Mouse (Mus musculus): ENCODE measurements around the gene Stmn1. TPM values are rescaled to one million over a fixed set of nuclear protein-coding genes. Genes with fewer than 3 reads are reported as not detected.

The Stmn1 gene
- polyA plus RNA-seq, 1 experiment from 2014 or later, result 1,246 TPM

- Histone ChIP-seq H3K27me3 (0 out of 2 replicates have a peak, but pooled peaks cover 8% of the 10 kb centered on the region), H3K4me2 (no peak overlapping the region), H3K36me3 (no peaks in the 10 kb centered on the region), H3K4me3 (no peak overlapping the region), H3K27ac (no peak overlapping the region), H3K4me1 (peaks cover 3% of the 10 kb centered on the region; the same call in 1 of the 2 replicates), H3K9me3 (no peaks in the 10 kb centered on the region), H3K9ac (no peak overlapping the region)
- ATAC-seq (ENCODE audit: insufficient number of reproducible peaks, low FRiP score, low TSS enrichment, low read depth), result no peak
- WGBS, result 32% methylated on average over 7 of the region's 7 CpGs
Observed at GRCm38 (mm10) chr4:134444949-134445348, 23.2 kb upstream of the Stmn1 start.

GRCm38 (mm10) chr4:134445489-134445888 is 22.6 kb upstream of the Stmn1 start:
- Histone ChIP-seq H3K36me3 (no peaks in the 10 kb centered on the region), H3K27ac (no peak overlapping the region), H3K4me1 (peaks cover 8% of the 10 kb centered on the region), H3K9ac (no peak overlapping the region), H3K9me3 (no peaks in the 10 kb centered on the region), H3K27me3 (0 out of 2 replicates have a peak, but pooled peaks cover 8% of the 10 kb centered on the region), H3K4me3 (no peak overlapping the region), H3K4me2 (no peak overlapping the region)
- ATAC-seq (ENCODE audit: insufficient number of reproducible peaks, low FRiP score, low TSS enrichment, low read depth), result no peak
- 25% methylated on average over 1 of the region's 1 CpGs for WGBS

- H3K36me3 ChIP-seq, result no peaks in the 10 kb centered on the region
- no peak overlapping the region for H3K9ac ChIP-seq
- H3K4me2 ChIP-seq, result no peak overlapping the region
- no peak overlapping the region for H3K4me3 ChIP-seq
- H3K27ac ChIP-seq, result no peak overlapping the region
- peaks cover 14% of the 10 kb centered on the region for H3K4me1 ChIP-seq
- WGBS, result 55% methylated on average over 23 of the region's 23 CpGs
- H3K27me3 ChIP-seq, result peaks cover 29% of the 10 kb centered on the region
- H3K9me3 ChIP-seq, result no peaks in the 10 kb centered on the region
- no peak for ATAC-seq (ENCODE audit: insufficient number of reproducible peaks, low FRiP score, low TSS enrichment, low read depth)
Observed at GRCm38 (mm10) chr4:134447966-134448365, 20.2 kb upstream of the Stmn1 start.

- Histone ChIP-seq H3K36me3 (no peaks in the 10 kb centered on the region), H3K4me3 (no peak overlapping the region), H3K9me3 (no peaks in the 10 kb centered on the region), H3K4me2 (no peak overlapping the region), H3K4me1 (peaks cover 18% of the 10 kb centered on the region), H3K9ac (no peak overlapping the region), H3K27ac (no peak overlapping the region), H3K27me3 (peaks cover 42% of the 10 kb centered on the region)
- no peak for ATAC-seq (ENCODE audit: insufficient number of reproducible peaks, low FRiP score, low TSS enrichment, low read depth)
- WGBS, result 27% methylated on average over 12 of the region's 13 CpGs
Observed at GRCm38 (mm10) chr4:134449595-134450391, 18.3 kb upstream of the Stmn1 start.

GRCm38 (mm10) chr4:134450392-134451195 is 17.5 kb upstream of the Stmn1 start:
- Histone ChIP-seq H3K4me3 (no peak overlapping the region), H3K36me3 (no peaks in the 10 kb centered on the region), H3K27ac (no peak overlapping the region), H3K4me1 (peaks cover 22% of the 10 kb centered on the region), H3K27me3 (peaks cover 42% of the 10 kb centered on the region), H3K9me3 (no peaks in the 10 kb centered on the region), H3K9ac (no peak overlapping the region), H3K4me2 (no peak overlapping the region)
- ATAC-seq (ENCODE audit: insufficient number of reproducible peaks, low FRiP score, low TSS enrichment, low read depth), result no peak
- 24% methylated on average over 20 of the region's 20 CpGs for WGBS

- no peak overlapping the region for H3K9ac ChIP-seq
- 70% methylated on average over 9 of the region's 9 CpGs for WGBS
- peaks cover 43% of the 10 kb centered on the region for H3K27me3 ChIP-seq
- H3K36me3 ChIP-seq, result no peaks in the 10 kb centered on the region
- no peaks in the 10 kb centered on the region for H3K9me3 ChIP-seq
- no peak for ATAC-seq (ENCODE audit: insufficient number of reproducible peaks, low FRiP score, low TSS enrichment, low read depth)
- H3K4me1 ChIP-seq, result peaks cover 22% of the 10 kb centered on the region
- H3K27ac ChIP-seq, result no peak overlapping the region
- no peak overlapping the region for H3K4me3 ChIP-seq
- H3K4me2 ChIP-seq, result no peak overlapping the region
Observed at GRCm38 (mm10) chr4:134451484-134451883, 16.6 kb upstream of the Stmn1 start.

GRCm38 (mm10) chr4:134453619-134454400 is 14.3 kb upstream of the Stmn1 start:
- H3K9me3 ChIP-seq, result no peaks in the 10 kb centered on the region
- no peak for ATAC-seq (ENCODE audit: insufficient number of reproducible peaks, low FRiP score, low TSS enrichment, low read depth)
- 27% methylated on average over 34 of the region's 34 CpGs for WGBS
- H3K27ac ChIP-seq, result no peak overlapping the region
- H3K4me3 ChIP-seq, result no peak overlapping the region
- no peak overlapping the region for H3K4me2 ChIP-seq
- peaks cover 22% of the 10 kb centered on the region for H3K4me1 ChIP-seq
- H3K27me3 ChIP-seq, result peaks cover 39% of the 10 kb centered on the region
- H3K9ac ChIP-seq, result no peak overlapping the region
- H3K36me3 ChIP-seq, result no peaks in the 10 kb centered on the region

GRCm38 (mm10) chr4:134455310-134455709 is 12.8 kb upstream of the Stmn1 start:
- no peaks in the 10 kb centered on the region for H3K36me3 ChIP-seq
- H3K4me3 ChIP-seq, result no peak overlapping the region
- H3K27me3 ChIP-seq, result peaks cover 39% of the 10 kb centered on the region
- peaks cover 15% of the 10 kb centered on the region for H3K4me1 ChIP-seq
- no peaks in the 10 kb centered on the region for H3K9me3 ChIP-seq
- H3K9ac ChIP-seq, result no peak overlapping the region
- no peak overlapping the region for H3K4me2 ChIP-seq
- 46% methylated on average over 6 of the region's 6 CpGs for WGBS
- no peak for ATAC-seq (ENCODE audit: insufficient number of reproducible peaks, low FRiP score, low TSS enrichment, low read depth)
- H3K27ac ChIP-seq, result no peak overlapping the region

GRCm38 (mm10) chr4:134457130-134457825 is 10.8 kb upstream of the Stmn1 start:
- Histone ChIP-seq H3K9ac (no peak overlapping the region), H3K4me1 (peaks cover 8% of the 10 kb centered on the region; the same call in 1 of the 2 replicates), H3K36me3 (no peaks in the 10 kb centered on the region), H3K27ac (no peak overlapping the region), H3K9me3 (no peaks in the 10 kb centered on the region), H3K27me3 (peaks cover 24% of the 10 kb centered on the region), H3K4me3 (no peak overlapping the region), H3K4me2 (no peak overlapping the region)
- ATAC-seq (ENCODE audit: insufficient number of reproducible peaks, low FRiP score, low TSS enrichment, low read depth), result no peak
- WGBS, result 52% methylated on average over 7 of the region's 7 CpGs

GRCm38 (mm10) chr4:134458856-134459255 is 9.3 kb upstream of the Stmn1 start:
- WGBS, result 75% methylated on average over 5 of the region's 5 CpGs
- H3K36me3 ChIP-seq, result no peaks in the 10 kb centered on the region
- no peak overlapping the region for H3K27ac ChIP-seq
- no peak overlapping the region for H3K9ac ChIP-seq
- no peak overlapping the region for H3K4me3 ChIP-seq
- H3K9me3 ChIP-seq, result no peaks in the 10 kb centered on the region
- ATAC-seq (ENCODE audit: insufficient number of reproducible peaks, low FRiP score, low TSS enrichment, low read depth), result no peak
- H3K27me3 ChIP-seq, result peaks cover 10% of the 10 kb centered on the region
- H3K4me2 ChIP-seq, result no peak overlapping the region
- 0 out of 2 replicates have a peak, but pooled peaks cover 4% of the 10 kb centered on the region for H3K4me1 ChIP-seq

- Histone ChIP-seq H3K27me3 (peaks cover 5% of the 10 kb centered on the region; the same call in 1 of the 2 replicates), H3K36me3 (no peaks in the 10 kb centered on the region), H3K4me2 (no peak overlapping the region), H3K4me3 (no peak overlapping the region), H3K9me3 (no peaks in the 10 kb centered on the region), H3K4me1 (0 out of 2 replicates have a peak, but pooled peaks cover 1% of the 10 kb centered on the region), H3K9ac (no peak overlapping the region), H3K27ac (no peak overlapping the region)
- 80% methylated on average over 10 of the region's 10 CpGs for WGBS
- no peak for ATAC-seq (ENCODE audit: insufficient number of reproducible peaks, low FRiP score, low TSS enrichment, low read depth)
Observed at GRCm38 (mm10) chr4:134460277-134460676, 7.8 kb upstream of the Stmn1 start.
